Mouse (Mus musculus): ENCODE measurements around the gene H2-Ke6.

DNA sequence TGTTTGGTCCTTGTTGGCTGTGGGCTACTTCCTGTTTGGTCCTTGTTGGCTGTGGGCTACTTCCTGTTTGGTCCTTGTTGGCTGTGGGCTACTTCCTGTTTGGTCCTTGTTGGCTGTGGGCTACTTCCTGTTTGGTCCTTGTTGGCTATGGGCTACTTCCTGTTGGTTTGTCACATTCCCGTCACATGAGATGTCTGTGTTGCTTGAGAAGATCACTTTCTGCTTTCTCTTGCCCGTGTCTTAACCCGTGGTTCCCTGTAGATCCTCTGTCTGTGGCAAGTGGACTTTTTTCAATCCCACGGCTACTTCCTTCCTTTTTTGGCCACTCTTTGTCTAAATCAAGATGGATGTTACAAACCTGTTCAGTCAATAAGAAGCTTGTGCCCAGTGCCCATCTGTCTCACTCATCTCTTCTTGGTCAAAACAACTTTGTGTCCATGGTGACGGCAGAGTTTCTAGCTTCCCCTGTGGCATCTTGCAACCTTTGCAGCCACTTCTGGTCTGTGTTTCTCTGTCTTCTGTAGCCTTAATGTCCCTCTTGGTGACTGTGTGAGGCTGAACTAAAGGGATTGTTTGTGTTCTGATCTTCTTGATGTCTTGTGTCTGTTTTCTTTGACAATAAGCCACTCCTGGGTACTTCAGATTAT, 19.7 kb upstream of the H2-Ke6 start:
- TF ChIP-seq CTCF (IDR thresholded peaks at IDR 0.05; ENCODE audit: low read depth) (no peak), EP300 (IDR thresholded peaks at IDR 0.05; ENCODE audit: low read depth) (no peak)
